Mouse (Mus musculus): ENCODE results near the gene Cpsf6. TPM values are rescaled to one million over a fixed set of nuclear protein-coding genes. Genes with fewer than 3 reads are reported as not detected.
"Not testable (repeated sequence)": the region's sequence is repeated elsewhere in the genome, so short reads cannot be mapped to it uniquely, and the experiment has no call there.

The Cpsf6 gene
- polyA plus RNA-seq, 1 experiment: 99.0 TPM

GRCm38 (mm10) chr10:117393196-117393890 lies 13.5 kb upstream of the Cpsf6 start:
- peak overlapping the region; percentile 31 for H3K4me3 ChIP-seq (ENCODE audit: insufficient read depth, low read length)
- TF ChIP-seq POLR2A (IDR thresholded peaks at IDR 0.05; ENCODE audit: low read depth, low read length) (no peak), CTCF (IDR thresholded peaks at IDR 0.05; ENCODE audit: borderline replicate concordance, insufficient read depth, low read length) (no peak)
- no peak overlapping the region for H3K27ac ChIP-seq (ENCODE audit: insufficient read depth, low read length)

GRCm38 (mm10) chr10:117392832-117393195 lies 13.0 kb upstream of the Cpsf6 start:
- Histone ChIP-seq H3K27ac (ENCODE audit: insufficient read depth, low read length) (no peak overlapping the region), H3K4me1 (ENCODE audit: control insufficient read depth, insufficient read depth, low read length) (no peaks in the 10 kb centered on the region), H3K4me3 (ENCODE audit: insufficient read depth, low read length) (peak overlapping the region; percentile 31)
- no peak for TF ChIP-seq POLR2A (IDR thresholded peaks at IDR 0.05; ENCODE audit: low read depth, low read length)
- no peak for TF ChIP-seq CTCF (IDR thresholded peaks at IDR 0.05; ENCODE audit: borderline replicate concordance, insufficient read depth, low read length)

More at GRCm38 (mm10) chr10:117393196-117393890, 13.5 kb upstream of the Cpsf6 start:
- H3K4me1 ChIP-seq (ENCODE audit: control insufficient read depth, insufficient read depth, low read length): no peaks in the 10 kb centered on the region

DNA sequence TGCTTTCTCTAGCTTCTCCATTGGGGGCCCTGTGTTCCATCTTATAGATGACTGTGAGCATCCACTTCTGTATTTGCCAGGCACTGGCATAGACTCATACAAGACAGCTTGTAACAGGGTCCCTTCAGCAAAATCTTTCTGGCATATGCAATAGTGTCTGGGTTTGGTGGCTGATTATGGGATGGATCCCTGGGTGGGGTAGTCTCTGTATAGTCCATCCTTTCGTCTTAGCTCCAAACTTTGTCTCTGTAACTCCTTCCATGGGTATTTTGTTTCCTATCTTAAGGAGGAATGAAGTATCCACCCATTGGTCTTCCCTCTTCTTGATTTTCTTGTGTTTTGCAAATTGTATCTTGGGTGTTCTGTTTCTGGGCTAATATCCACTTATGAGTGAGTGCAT lies 12.6 kb upstream of the Cpsf6 start:
- H3K27ac ChIP-seq (ENCODE audit: insufficient read depth, low read length); H3K4me3 ChIP-seq (ENCODE audit: insufficient read depth, low read length); H3K4me1 ChIP-seq (ENCODE audit: control insufficient read depth, insufficient read depth, low read length): not testable (repeated sequence)

- TF ChIP-seq CTCF (IDR thresholded peaks at IDR 0.05; ENCODE audit: borderline replicate concordance, insufficient read depth, low read length) (no peak), POLR2A (IDR thresholded peaks at IDR 0.05; ENCODE audit: low read depth, low read length) (no peak)
- no peak overlapping the region for H3K4me3 ChIP-seq (ENCODE audit: insufficient read depth, low read length)
Measured at GRCm38 (mm10) chr10:117391801-117392200, 12.0 kb upstream of the Cpsf6 start.

GRCm38 (mm10) chr10:117391057-117391456 lies 11.2 kb upstream of the Cpsf6 start:
- Histone ChIP-seq H3K27ac (ENCODE audit: insufficient read depth, low read length) (no peak overlapping the region), H3K4me1 (ENCODE audit: control insufficient read depth, insufficient read depth, low read length) (no peaks in the 10 kb centered on the region), H3K4me3 (ENCODE audit: insufficient read depth, low read length) (no peak overlapping the region)
- TF ChIP-seq POLR2A (IDR thresholded peaks at IDR 0.05; ENCODE audit: low read depth, low read length) (no peak), CTCF (IDR thresholded peaks at IDR 0.05; ENCODE audit: borderline replicate concordance, insufficient read depth, low read length) (no peak)

More at GRCm38 (mm10) chr10:117391801-117392200, 12.0 kb upstream of the Cpsf6 start:
- no peak overlapping the region for H3K27ac ChIP-seq (ENCODE audit: insufficient read depth, low read length)
- H3K4me1 ChIP-seq (ENCODE audit: control insufficient read depth, insufficient read depth, low read length): no peaks in the 10 kb centered on the region

GRCm38 (mm10) chr10:117389904-117390875 lies 10.4 kb upstream of the Cpsf6 start:
- Histone ChIP-seq H3K4me1 (ENCODE audit: control insufficient read depth, insufficient read depth, low read length) (no peaks in the 10 kb centered on the region), H3K27ac (ENCODE audit: insufficient read depth, low read length) (no peak overlapping the region), H3K4me3 (ENCODE audit: insufficient read depth, low read length) (no peak overlapping the region)
- TF ChIP-seq CTCF (IDR thresholded peaks at IDR 0.05; ENCODE audit: borderline replicate concordance, insufficient read depth, low read length) (no peak), POLR2A (IDR thresholded peaks at IDR 0.05; ENCODE audit: low read depth, low read length) (no peak)

- Histone ChIP-seq H3K27ac (ENCODE audit: insufficient read depth, low read length) (no peak overlapping the region), H3K4me1 (ENCODE audit: control insufficient read depth, insufficient read depth, low read length) (no peaks in the 10 kb centered on the region), H3K4me3 (ENCODE audit: insufficient read depth, low read length) (no peak overlapping the region)
- TF ChIP-seq POLR2A (IDR thresholded peaks at IDR 0.05; ENCODE audit: low read depth, low read length): no peak
- no peak for TF ChIP-seq CTCF (IDR thresholded peaks at IDR 0.05; ENCODE audit: borderline replicate concordance, insufficient read depth, low read length)
Measured at GRCm38 (mm10) chr10:117389371-117389740, 9.5 kb upstream of the Cpsf6 start.

GRCm38 (mm10) chr10:117388637-117389370 lies 9.0 kb upstream of the Cpsf6 start:
- H3K4me3 ChIP-seq (ENCODE audit: insufficient read depth, low read length): no peak overlapping the region
- no peak for TF ChIP-seq CTCF (IDR thresholded peaks at IDR 0.05; ENCODE audit: borderline replicate concordance, insufficient read depth, low read length)
- TF ChIP-seq POLR2A (IDR thresholded peaks at IDR 0.05; ENCODE audit: low read depth, low read length): no peak
- no peak overlapping the region for H3K27ac ChIP-seq (ENCODE audit: insufficient read depth, low read length)
- H3K4me1 ChIP-seq (ENCODE audit: control insufficient read depth, insufficient read depth, low read length): no peaks in the 10 kb centered on the region

DNA sequence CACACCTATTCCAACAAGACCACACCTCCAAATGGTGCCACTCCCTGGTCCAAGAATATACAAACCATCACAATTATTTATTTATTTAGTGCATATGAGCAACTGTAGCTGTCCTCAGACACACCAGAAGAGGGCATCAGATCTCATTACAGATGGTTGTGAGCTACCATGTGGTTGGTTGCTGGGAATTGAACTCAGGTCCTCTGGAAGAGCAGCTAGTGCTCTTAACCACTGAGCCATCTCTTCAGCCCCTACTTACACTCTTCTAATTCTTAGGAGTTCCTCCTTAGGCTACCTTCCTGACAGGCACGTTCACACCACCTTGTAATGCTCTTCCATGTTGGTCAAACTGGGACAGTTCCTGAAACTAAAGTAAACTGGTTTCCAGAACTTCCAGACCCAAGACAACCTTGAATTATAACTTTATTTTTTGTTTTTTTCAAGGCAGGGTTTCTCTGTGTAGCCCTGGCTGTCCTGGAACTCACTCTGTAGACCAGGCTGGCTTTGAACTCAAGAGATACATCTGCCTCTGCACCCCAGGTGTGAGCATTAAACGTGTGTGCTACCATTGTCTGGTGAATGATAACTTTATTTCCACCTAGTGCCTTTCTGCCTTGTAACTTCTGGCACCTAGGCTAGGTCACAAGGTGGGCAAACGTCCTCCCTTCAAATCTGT lies 8.3 kb upstream of the Cpsf6 start:
- not testable (repeated sequence) for H3K4me1 ChIP-seq (ENCODE audit: control insufficient read depth, insufficient read depth, low read length); H3K27ac ChIP-seq (ENCODE audit: insufficient read depth, low read length); H3K4me3 ChIP-seq (ENCODE audit: insufficient read depth, low read length)
